Mouse (Mus musculus) MEL (cell line): Measurements from ENCODE around the gene Dyx1c1. TPM values are rescaled to one million over a fixed set of nuclear protein-coding genes. Genes with fewer than 3 reads are reported as not detected.

ENCODE experiments used
- DNase-seq: peaks from one replicate; pipeline ENCODE4 v3.0.0; 2011; ENCODE audit warnings: low read depth, low spot score
- H3K27ac ChIP-seq: 2 replicates; pipeline ENCODE4 v1.5.1; 2012; ENCODE audit warnings: low read depth, mild to moderate bottlenecking, control low read depth, low read length, moderate library complexity; ENCODE audit not compliant: control insufficient read depth
- H3K27me3 ChIP-seq, 2 experiments: fragments of 150-350 bp in 1 of 2; sonication (generic) in 1 of 2; 2 replicates each; pipeline ENCODE4 v1.6.1; 2012; ENCODE audit warnings: low read length in 2 of 2, mild to moderate bottlenecking in 2 of 2, improper control_type of control experiment in 1 of 2, moderate library complexity in 1 of 2; ENCODE audit not compliant: insufficient read depth in 2 of 2, control insufficient read depth in 1 of 2
- H3K36me3 ChIP-seq, 2 experiments: 2 replicates each; pipeline ENCODE4 v1.6.1; 2012 to 2014; ENCODE audit warnings: low read length in 2 of 2, improper control_type of control experiment in 1 of 2, inconsistent platforms in 1 of 2, mild to moderate bottlenecking in 1 of 2; ENCODE audit not compliant: insufficient read depth in 2 of 2, control insufficient read depth in 1 of 2
- H3K4me1 ChIP-seq, 2 experiments: fragments of 150-350 bp in 1 of 2; sonication (generic) in 1 of 2; 2 replicates each; pipeline ENCODE4 v1.6.1; 2012; ENCODE audit warnings: low read length in 2 of 2, improper control_type of control experiment in 1 of 2, mild to moderate bottlenecking in 1 of 2; ENCODE audit not compliant: insufficient read depth in 2 of 2, control insufficient read depth in 1 of 2
- H3K4me3 ChIP-seq, 2 experiments: fragments of 150-350 bp in 1 of 2; sonication (generic) in 1 of 2; 2 replicates each; pipeline ENCODE4 v1.5.1; 2012; ENCODE audit warnings: low read depth in 2 of 2, low read length in 2 of 2, mild to moderate bottlenecking in 2 of 2, moderate library complexity in 2 of 2, control low read depth in 1 of 2, improper control_type of control experiment in 1 of 2; ENCODE audit not compliant: control insufficient read depth in 1 of 2, insufficient read depth in 1 of 2
- H3K79me2 ChIP-seq: 2 replicates; pipeline ENCODE4 v1.6.1; 2012; ENCODE audit warnings: mild to moderate bottlenecking, low read length, moderate library complexity; ENCODE audit not compliant: control insufficient read depth, poor library complexity, insufficient read depth
- H3K9ac ChIP-seq: 2 replicates; pipeline ENCODE4 v1.6.1; 2012; ENCODE audit warnings: low read depth, mild to moderate bottlenecking, control low read depth, low read length, moderate library complexity; ENCODE audit not compliant: control insufficient read depth, poor library complexity, severe bottlenecking
- H3K9me3 ChIP-seq: fragments of 150-350 bp; sonication (generic); replicated peaks from 2 replicates; pipeline ENCODE4 v1.6.1; 2012; ENCODE audit warnings: mild to moderate bottlenecking, low read length, improper control_type of control experiment, moderate library complexity; ENCODE audit not compliant: insufficient read depth
- BHLHE40 ChIP-seq: IDR thresholded peaks from 2 replicates; pipeline ENCODE4 v1.6.1; 2012; ENCODE audit warnings: low read depth, mild to moderate bottlenecking, inconsistent platforms, low read length, improper control_type of control experiment, borderline replicate concordance
- CHD1 ChIP-seq: IDR thresholded peaks from 2 replicates; pipeline ENCODE4 v1.6.1; 2012; ENCODE audit warnings: low read depth, mild to moderate bottlenecking, inconsistent platforms, low read length, improper control_type of control experiment
- CTCF ChIP-seq, 3 experiments: IDR thresholded peaks in 2 of 3; conservative IDR thresholded peaks in 1 of 3; 2 replicates each; pipeline ENCODE4 v1.5.1; 2011 to 2012; ENCODE audit warnings: low read length in 3 of 3, low read depth in 2 of 3, mild to moderate bottlenecking in 2 of 3, improper control_type of control experiment in 1 of 3, inconsistent platforms in 1 of 3, mixed read lengths in 1 of 3, moderate library complexity in 1 of 3; ENCODE audit not compliant: control insufficient read depth in 1 of 3, insufficient read depth in 1 of 3, poor library complexity in 1 of 3, severe bottlenecking in 1 of 3
- E2F4 ChIP-seq: IDR thresholded peaks from 2 replicates; pipeline ENCODE4 v1.6.1; 2011; ENCODE audit warnings: low read depth, low read length, improper control_type of control experiment, borderline replicate concordance
- ELF1 ChIP-seq: IDR thresholded peaks from 2 replicates; pipeline ENCODE4 v1.6.1; 2014; ENCODE audit warnings: low read depth, mild to moderate bottlenecking, inconsistent platforms, low read length, improper control_type of control experiment, moderate library complexity
- EP300 ChIP-seq, 2 experiments: IDR thresholded peaks; 2 replicates each; pipeline ENCODE4 v1.6.1; 2011; ENCODE audit warnings: improper control_type of control experiment in 2 of 2, low read length in 2 of 2, low read depth in 1 of 2, mild to moderate bottlenecking in 1 of 2
- GABPA ChIP-seq: IDR thresholded peaks from 2 replicates; pipeline ENCODE4 v1.6.1; 2012; ENCODE audit warnings: low read depth, mild to moderate bottlenecking, inconsistent platforms, low read length, improper control_type of control experiment, moderate library complexity
- GATA1 ChIP-seq: IDR thresholded peaks from 2 replicates; pipeline ENCODE4 v1.6.1; 2011; ENCODE audit warnings: low read depth, low read length, improper control_type of control experiment
- HCFC1 ChIP-seq: IDR thresholded peaks from 2 replicates; pipeline ENCODE4 v1.6.1; 2012; ENCODE audit warnings: low read depth, mild to moderate bottlenecking, inconsistent platforms, low read length, improper control_type of control experiment, moderate library complexity
- MAZ ChIP-seq: IDR thresholded peaks from 2 replicates; pipeline ENCODE4 v1.6.1; 2012; ENCODE audit warnings: low read depth, mild to moderate bottlenecking, inconsistent platforms, low read length, improper control_type of control experiment
- MEF2A ChIP-seq: IDR thresholded peaks from 2 replicates; pipeline ENCODE4 v1.6.1; 2014; ENCODE audit warnings: low read depth, mild to moderate bottlenecking, inconsistent platforms, low read length, improper control_type of control experiment; ENCODE audit not compliant: poor library complexity, insufficient replicate concordance, severe bottlenecking; ENCODE audit errors: extremely low read depth
- MXI1 ChIP-seq: IDR thresholded peaks from 2 replicates; pipeline ENCODE4 v1.6.1; 2011; ENCODE audit warnings: mild to moderate bottlenecking, low read depth, low read length, improper control_type of control experiment
- NELFE ChIP-seq: IDR thresholded peaks from 2 replicates; pipeline ENCODE4 v1.6.1; 2011; ENCODE audit warnings: low read depth, low read length, improper control_type of control experiment
- POLR2A ChIP-seq, 2 experiments: IDR thresholded peaks; 2 replicates each; pipeline ENCODE4 v1.6.1; 2011 to 2012; ENCODE audit warnings: low read length in 2 of 2, mild to moderate bottlenecking in 2 of 2, control low read depth in 1 of 2, improper control_type of control experiment in 1 of 2, low read depth in 1 of 2, moderate library complexity in 1 of 2; ENCODE audit not compliant: control insufficient read depth in 1 of 2, insufficient read depth in 1 of 2, poor library complexity in 1 of 2
- POLR2AphosphoS5 ChIP-seq: IDR thresholded peaks from 2 replicates; pipeline ENCODE4 v1.6.1; 2012; ENCODE audit warnings: low read depth, borderline replicate concordance, mild to moderate bottlenecking, inconsistent platforms, low read length, moderate library complexity, mixed read lengths
- RAD21 ChIP-seq: IDR thresholded peaks from 2 replicates; pipeline ENCODE4 v1.6.1; 2011; ENCODE audit warnings: mild to moderate bottlenecking, low read depth, low read length, improper control_type of control experiment
- SIN3A ChIP-seq: IDR thresholded peaks from 2 replicates; pipeline ENCODE4 v1.6.1; 2012; ENCODE audit warnings: low read length, improper control_type of control experiment, inconsistent platforms
- SMC3 ChIP-seq: IDR thresholded peaks from 2 replicates; pipeline ENCODE4 v1.6.1; 2011; ENCODE audit warnings: low read depth, low read length, improper control_type of control experiment
- TAL1 ChIP-seq: IDR thresholded peaks from 2 replicates; pipeline ENCODE4 v1.6.1; 2012; ENCODE audit warnings: mild to moderate bottlenecking, inconsistent platforms, low read length, moderate library complexity, mixed read lengths
- TBP ChIP-seq: IDR thresholded peaks from 2 replicates; pipeline ENCODE4 v1.8.0; 2011; ENCODE audit warnings: low read depth, low read length, improper control_type of control experiment
- TCF12 ChIP-seq: IDR thresholded peaks from 2 replicates; pipeline ENCODE4 v1.6.1; 2014; ENCODE audit warnings: low read depth, mild to moderate bottlenecking, inconsistent platforms, low read length, improper control_type of control experiment, moderate library complexity
- UBTF ChIP-seq: IDR thresholded peaks from 2 replicates; pipeline ENCODE4 v1.6.1; 2012; ENCODE audit warnings: low read depth, mild to moderate bottlenecking, inconsistent platforms, low read length, improper control_type of control experiment, moderate library complexity, borderline replicate concordance; ENCODE audit not compliant: insufficient read depth
- USF1 ChIP-seq: IDR thresholded peaks from 2 replicates; pipeline ENCODE4 v1.6.1; 2014; ENCODE audit warnings: low read depth, mild to moderate bottlenecking, inconsistent platforms, low read length, improper control_type of control experiment, moderate library complexity
- ZMIZ1 ChIP-seq: IDR thresholded peaks from 2 replicates; pipeline ENCODE4 v1.6.1; 2012; ENCODE audit warnings: low read depth, mild to moderate bottlenecking, inconsistent platforms, low read length, improper control_type of control experiment, moderate library complexity
- polyA plus RNA-seq, 2 experiments: library from polyadenylated mRNA; stranded (reverse) in 1 of 2; unstranded in 1 of 2; fragments of >175 nt in 1 of 2; fragments of >200 nt in 1 of 2; gene quantifications; 2 replicates each; pipeline versions ENCODE4 v1.2.1 to v1.2.4; 2012; ENCODE audit warnings: low replicate concordance in 2 of 2, low read depth in 1 of 2; ENCODE audit not compliant: insufficient read length in 2 of 2, insufficient read depth in 1 of 2, missing spikeins in 1 of 2
- total RNA-seq: library from RNA; depleted of rRNA; stranded (reverse); fragments of 300-350 nt; gene quantifications from 2 replicates; pipeline ENCODE4 v1.2.3, GENCODE M21; 2012

Dyx1c1 gene
- total and polyA plus RNA-seq, 3 experiments = 1.0 to 2.0 TPM; not detected in 1

DNA sequence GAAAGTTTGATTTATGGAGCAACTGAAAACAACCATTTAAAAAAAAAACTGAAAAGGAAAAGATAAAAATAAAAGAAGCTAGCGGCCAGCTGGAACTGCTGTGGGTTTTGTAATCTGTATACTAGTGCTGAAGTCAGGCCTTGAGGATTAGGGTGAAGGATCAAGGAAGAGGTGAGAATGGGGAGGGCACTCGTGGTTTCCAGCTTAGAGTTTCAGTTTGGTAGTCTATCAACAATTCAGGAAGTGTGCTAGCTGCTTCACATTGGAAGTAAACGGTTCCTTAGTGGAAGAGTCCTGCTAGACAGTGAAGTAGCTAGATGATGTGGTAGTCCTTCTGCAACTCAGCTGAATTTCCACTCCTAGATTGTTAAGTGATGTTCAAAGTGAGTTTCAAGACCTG, 49.8 kb downstream of the Dyx1c1 start:
- Histone ChIP-seq H3K4me1 (no peaks in the 10 kb centered on the region; a peak in 1 of 4 replicates), H3K36me3 (no peaks in the 10 kb centered on the region; a peak in 1 of 4 replicates), H3K9ac (no peak overlapping the region), H3K27me3 (no peaks in the 10 kb centered on the region), H3K79me2 (no peaks in the 10 kb centered on the region), H3K9me3 (no peaks in the 10 kb centered on the region), H3K27ac (no peak overlapping the region), H3K4me3 (no peak overlapping the region)
- peak; percentile 17 for DNase-seq
- TF ChIP-seq CTCF (IDR thresholded peaks at IDR 0.05 in 2 of 3, conservative IDR thresholded peaks at IDR 0.05 in 1 of 3; ENCODE audit: control insufficient read depth in 1 of 3, insufficient read depth in 1 of 3, low read depth in 2 of 3, low read length in 3 of 3, poor library complexity in 1 of 3, severe bottlenecking in 1 of 3) = no peak
- no peak for TF ChIP-seq HCFC1
- no peak for TF ChIP-seq USF1
- TF ChIP-seq E2F4 = no peak

DNA sequence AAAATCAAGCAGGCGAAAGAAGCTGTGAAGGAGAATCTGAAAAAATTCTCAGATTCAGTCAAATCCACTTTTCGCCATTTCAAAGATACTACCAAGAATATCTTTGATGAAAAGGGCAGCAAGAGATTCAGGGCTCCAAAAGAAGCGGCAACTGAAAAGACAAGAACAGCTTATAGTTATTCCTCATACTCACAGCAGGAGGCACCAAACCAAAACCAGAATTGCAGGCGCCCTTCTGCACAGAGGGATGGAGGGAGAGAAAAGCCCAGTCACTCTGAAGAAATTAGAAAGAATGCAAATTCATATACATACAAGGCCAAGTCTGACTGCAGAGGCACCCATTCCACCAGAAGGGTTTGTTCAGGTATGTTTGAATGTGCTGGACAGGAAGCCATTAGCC, 54.0 kb downstream of the Dyx1c1 start:
- H3K79me2 ChIP-seq = no peaks in the 10 kb centered on the region
- H3K9me3 ChIP-seq = no peaks in the 10 kb centered on the region
- DNase-seq = peak; percentile 9
- no peaks in the 10 kb centered on the region for H3K27me3 ChIP-seq
- no peak overlapping the region for H3K9ac ChIP-seq
- no peaks in the 10 kb centered on the region; a peak in 1 of 4 replicates for H3K4me1 ChIP-seq
- no peak overlapping the region for H3K27ac ChIP-seq
- TF ChIP-seq RAD21 = no peak; the same call in 1 of the 2 replicates
- no peak for TF ChIP-seq MXI1
- no peak for TF ChIP-seq POLR2AphosphoS5
- TF ChIP-seq GATA1 = no peak
- TF ChIP-seq TAL1 = no peak
- no peak for TF ChIP-seq ZMIZ1
- TF ChIP-seq CTCF (IDR thresholded peaks at IDR 0.05 in 2 of 3, conservative IDR thresholded peaks at IDR 0.05 in 1 of 3; ENCODE audit: control insufficient read depth in 1 of 3, insufficient read depth in 1 of 3, low read depth in 2 of 3, low read length in 3 of 3, poor library complexity in 1 of 3, severe bottlenecking in 1 of 3) = peak in 1 of 3 experiments; percentile 27; a peak in 2 of 6 replicates
- no peak for TF ChIP-seq HCFC1
- TF ChIP-seq SMC3 = peak; percentile 35
- no peak for TF ChIP-seq CHD1
- no peak for TF ChIP-seq TBP
- TF ChIP-seq POLR2A (IDR thresholded peaks at IDR 0.05; ENCODE audit: control insufficient read depth in 1 of 2, insufficient read depth in 1 of 2, low read depth in 1 of 2, low read length in 2 of 2, poor library complexity in 1 of 2) = no peak
- no peak for TF ChIP-seq USF1
- TF ChIP-seq SIN3A = no peak
- H3K36me3 ChIP-seq = no peaks in the 10 kb centered on the region; a peak in 2 of 4 replicates
- no peak overlapping the region for H3K4me3 ChIP-seq

DNA sequence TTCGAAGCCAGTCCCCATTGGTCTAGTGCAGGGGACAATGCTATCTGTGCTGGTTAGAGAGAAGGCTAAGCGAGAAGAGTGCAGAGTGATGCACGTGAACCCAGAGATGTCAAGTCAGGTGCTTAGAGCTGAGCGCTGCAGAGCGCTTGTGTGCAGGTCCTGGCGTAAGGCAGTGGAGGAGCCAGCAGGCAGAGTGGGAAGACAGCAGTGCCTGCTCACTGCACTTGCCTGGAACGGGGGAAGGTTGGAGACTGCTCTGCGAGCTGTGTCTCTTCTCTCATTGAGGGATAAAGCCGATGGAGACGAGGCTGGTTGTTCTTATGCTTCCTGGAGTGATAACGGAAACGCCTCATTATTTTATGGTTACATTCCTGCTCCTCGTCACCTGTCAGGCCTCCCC, 56.1 kb downstream of the Dyx1c1 start:
- Histone ChIP-seq H3K9me3 (no peaks in the 10 kb centered on the region), H3K79me2 (no peaks in the 10 kb centered on the region), H3K36me3 (no peaks in the 10 kb centered on the region; a peak in 1 of 4 replicates), H3K27ac (no peak overlapping the region), H3K27me3 (no peaks in the 10 kb centered on the region), H3K9ac (no peak overlapping the region), H3K4me3 (no peak overlapping the region), H3K4me1 (no peaks in the 10 kb centered on the region)
- no peak for DNase-seq
- TF ChIP-seq BHLHE40 (no peak), TCF12 (no peak), GATA1 (no peak), SIN3A (no peak), EP300 (IDR thresholded peaks at IDR 0.05; ENCODE audit: low read depth in 1 of 2, low read length in 2 of 2) (no peak), MEF2A (no peak), NELFE (no peak), ELF1 (no peak), MXI1 (no peak), E2F4 (no peak), POLR2A (IDR thresholded peaks at IDR 0.05; ENCODE audit: control insufficient read depth in 1 of 2, insufficient read depth in 1 of 2, low read depth in 1 of 2, low read length in 2 of 2, poor library complexity in 1 of 2) (no peak), TBP (no peak), UBTF (no peak), GABPA (no peak), MAZ (no peak)
